Mouse (Mus musculus) stomach, embryonic 15.5 days (tissue): ENCODE data around the gene Wwox. TPM values are rescaled to one million over a fixed set of nuclear protein-coding genes. Genes with fewer than 3 reads are reported as not detected.
A peak's percentile ranks its signal among the peaks of the same experiment; 100 is the strongest.

Source experiments
- ATAC-seq: fragments of 200-750 bp; cut with Nextera tagmentation; 2 replicates; pipeline ENCODE4 v1.8.0; 2017; ENCODE audit warnings: low read depth, moderate number of reproducible peaks, moderate TSS enrichment; ENCODE audit not compliant: insufficient read depth, low FRiP score
- H3K27ac ChIP-seq: fragments of 300-500 bp; sonication (generic); 2 replicates; pipeline ENCODE4 v1.5.1; 2015; ENCODE audit warnings: mild to moderate bottlenecking, inconsistent platforms
- H3K27me3 ChIP-seq: fragments of 300-500 bp; sonication (generic); replicated peaks from 2 replicates; pipeline ENCODE4 v1.6.1; 2015; ENCODE audit warnings: inconsistent platforms
- H3K36me3 ChIP-seq: fragments of 300-500 bp; sonication (generic); 2 replicates; pipeline ENCODE4 v1.6.1; 2015; ENCODE audit warnings: inconsistent platforms
- H3K4me1 ChIP-seq: fragments of 300-500 bp; sonication (generic); 2 replicates; pipeline ENCODE4 v1.6.1; 2015; ENCODE audit warnings: inconsistent platforms
- H3K4me2 ChIP-seq: fragments of 300-500 bp; sonication (generic); 2 replicates; pipeline ENCODE4 v1.6.1; 2015; ENCODE audit warnings: mild to moderate bottlenecking, inconsistent platforms
- H3K4me3 ChIP-seq: fragments of 300-500 bp; sonication (generic); replicated peaks from 2 replicates; pipeline ENCODE4 v1.5.1; 2015; ENCODE audit warnings: inconsistent platforms
- H3K9ac ChIP-seq: fragments of 300-500 bp; sonication (generic); 2 replicates; pipeline ENCODE4 v1.6.1; 2015; ENCODE audit warnings: inconsistent platforms
- H3K9me3 ChIP-seq: fragments of 300-500 bp; sonication (generic); 2 replicates; pipeline ENCODE4 v1.6.1; 2016; ENCODE audit warnings: inconsistent platforms
- WGBS: fragments of 180-500 bp; shearing (Covaris S2); methylation state at CpG from one replicate; pipeline ENCODE4 v1.1.7; 2015; 5-methylcytosine and 5-hydroxymethylcytosine counted together
- polyA plus RNA-seq: library from polyadenylated mRNA; unstranded; fragments of >200 nt; fragmentation: Nextera tagmentation; extraction: Ambion mirVana; gene quantifications from 2 replicates; pipeline ENCODE4 v1.2.1, GENCODE M21; 2015

Wwox gene
- polyA plus RNA-seq, 1 experiment from 2014 or later = 12.2 TPM

- Histone ChIP-seq H3K4me3 (no peak overlapping the region), H3K27me3 (no peaks in the 10 kb centered on the region), H3K9ac (no peak overlapping the region), H3K36me3 (no peaks in the 10 kb centered on the region), H3K9me3 (no peaks in the 10 kb centered on the region), H3K4me2 (no peak overlapping the region), H3K27ac (no peak overlapping the region), H3K4me1 (no peaks in the 10 kb centered on the region)
- ATAC-seq = no peak
- 82% methylated on average over 17 of the region's 17 CpGs for whole genome bisulfite sequencing
Observed at GRCm38 (mm10) chr8:114911031-114911580, 471.7 kb downstream of the Wwox start.

DNA sequence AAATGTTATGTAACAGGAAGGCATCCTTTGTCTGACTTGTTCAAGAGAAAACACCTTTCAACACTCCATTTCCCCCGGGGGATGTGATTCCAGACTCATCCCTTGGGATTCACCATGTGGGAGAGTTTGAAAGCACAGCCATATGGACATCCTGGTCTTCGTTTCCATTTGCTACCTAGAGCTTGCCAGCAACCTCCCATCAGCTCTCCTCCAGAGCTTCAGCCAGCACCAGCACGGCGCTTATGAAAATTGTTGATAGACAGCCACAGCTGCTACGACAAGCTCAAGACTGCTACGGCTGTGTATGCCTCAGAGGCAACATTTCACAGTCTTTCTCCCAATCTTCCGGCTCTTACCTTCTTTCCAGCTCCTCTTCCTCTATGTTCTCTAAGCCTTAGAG, 484.2 kb downstream of the Wwox start:
- H3K9me3 ChIP-seq = no peaks in the 10 kb centered on the region
- H3K4me2 ChIP-seq = no peak overlapping the region
- H3K27ac ChIP-seq = no peak overlapping the region
- no peak for ATAC-seq
- no peak overlapping the region for H3K4me3 ChIP-seq
- H3K9ac ChIP-seq = no peak overlapping the region
- no peaks in the 10 kb centered on the region for H3K4me1 ChIP-seq
- no peaks in the 10 kb centered on the region for H3K36me3 ChIP-seq
- 70% methylated on average over 7 of the region's 7 CpGs for WGBS
- H3K27me3 ChIP-seq = no peaks in the 10 kb centered on the region

DNA sequence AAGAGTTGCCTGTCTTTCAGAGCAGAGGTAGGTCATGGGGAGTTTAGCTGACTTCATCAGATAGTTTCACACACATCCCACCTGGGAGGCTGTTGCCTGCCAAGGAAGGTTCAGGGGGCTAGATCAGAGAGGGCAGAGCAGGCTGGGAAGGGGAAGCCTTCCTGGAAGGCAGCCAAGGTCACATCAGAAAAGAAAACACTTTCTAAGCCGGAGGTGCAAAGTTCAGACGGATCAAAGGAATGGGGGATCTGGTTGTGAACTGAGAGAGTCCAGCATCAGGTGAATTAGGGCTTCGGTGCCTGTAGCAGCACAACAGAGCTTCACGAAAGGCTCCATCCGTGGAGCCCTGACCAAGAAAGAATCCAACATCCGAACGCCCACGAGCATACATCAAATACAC, 488.0 kb downstream of the Wwox start:
- no peaks in the 10 kb centered on the region for H3K9me3 ChIP-seq
- 0 out of 2 replicates have a peak, but pooled peaks cover 4% of the 10 kb centered on the region for H3K4me1 ChIP-seq
- H3K4me2 ChIP-seq = no peak overlapping the region
- no peak overlapping the region for H3K4me3 ChIP-seq
- peak; percentile 28; the same call in 1 of the 2 replicates for ATAC-seq
- no peaks in the 10 kb centered on the region for H3K27me3 ChIP-seq
- no peak overlapping the region for H3K27ac ChIP-seq
- no peak overlapping the region for H3K9ac ChIP-seq
- WGBS = 35% methylated on average over 8 of the region's 8 CpGs
- H3K36me3 ChIP-seq = no peaks in the 10 kb centered on the region

DNA sequence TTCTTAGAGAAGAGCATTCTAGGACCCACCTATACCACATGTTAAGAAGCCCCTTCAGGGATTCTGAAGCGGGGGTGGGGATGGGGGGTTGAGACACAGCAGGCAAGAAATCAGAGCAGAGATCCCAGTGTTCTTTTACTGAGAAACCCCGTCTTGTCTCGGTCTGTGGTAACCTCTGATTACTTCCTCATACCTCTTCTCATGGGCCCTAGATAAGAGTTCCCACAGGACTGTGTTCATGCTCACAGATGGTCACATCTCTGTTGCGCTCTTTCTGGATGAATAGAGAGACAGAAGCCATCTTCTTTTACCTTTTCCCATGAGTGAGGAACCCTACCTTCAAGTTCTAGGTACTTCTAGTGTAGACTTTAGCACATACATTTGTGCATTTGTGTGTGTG, 488.5 kb downstream of the Wwox start:
- Histone ChIP-seq H3K27me3 (no peaks in the 10 kb centered on the region), H3K4me2 (no peak overlapping the region), H3K4me1 (0 out of 2 replicates have a peak, but pooled peaks cover 4% of the 10 kb centered on the region), H3K36me3 (no peaks in the 10 kb centered on the region), H3K9ac (no peak overlapping the region), H3K9me3 (no peaks in the 10 kb centered on the region), H3K27ac (no peak overlapping the region), H3K4me3 (no peak overlapping the region)
- ATAC-seq = no peak
- 61% methylated on average over 4 of the region's 4 CpGs for WGBS

DNA sequence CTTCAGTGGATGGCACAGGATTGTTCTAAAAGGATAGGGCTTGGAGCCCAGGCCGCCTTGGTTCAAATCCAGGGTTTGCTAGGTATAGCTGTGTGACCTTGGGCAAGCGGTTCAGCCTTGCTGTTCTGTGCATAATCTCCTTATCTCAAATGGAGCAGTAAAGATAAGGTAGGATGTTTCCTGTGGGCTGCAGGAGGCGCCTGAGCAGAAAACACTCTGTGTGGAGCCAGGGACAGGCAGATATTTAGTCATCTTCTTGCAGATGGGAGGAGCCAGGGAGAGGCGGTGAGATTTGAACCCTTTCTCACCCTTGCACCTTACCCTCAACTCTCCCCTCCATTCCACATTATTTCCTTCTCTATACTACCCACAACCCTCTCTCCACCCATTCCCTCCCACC, 490.1 kb downstream of the Wwox start:
- no peak overlapping the region for H3K9ac ChIP-seq
- no peak overlapping the region for H3K27ac ChIP-seq
- no peaks in the 10 kb centered on the region for H3K27me3 ChIP-seq
- H3K4me1 ChIP-seq = 0 out of 2 replicates have a peak, but pooled peaks cover 4% of the 10 kb centered on the region
- no peak overlapping the region for H3K4me3 ChIP-seq
- 86% methylated on average over 4 of the region's 4 CpGs for WGBS
- H3K9me3 ChIP-seq = no peaks in the 10 kb centered on the region
- H3K36me3 ChIP-seq = no peaks in the 10 kb centered on the region
- ATAC-seq = no peak
- no peak overlapping the region for H3K4me2 ChIP-seq

DNA sequence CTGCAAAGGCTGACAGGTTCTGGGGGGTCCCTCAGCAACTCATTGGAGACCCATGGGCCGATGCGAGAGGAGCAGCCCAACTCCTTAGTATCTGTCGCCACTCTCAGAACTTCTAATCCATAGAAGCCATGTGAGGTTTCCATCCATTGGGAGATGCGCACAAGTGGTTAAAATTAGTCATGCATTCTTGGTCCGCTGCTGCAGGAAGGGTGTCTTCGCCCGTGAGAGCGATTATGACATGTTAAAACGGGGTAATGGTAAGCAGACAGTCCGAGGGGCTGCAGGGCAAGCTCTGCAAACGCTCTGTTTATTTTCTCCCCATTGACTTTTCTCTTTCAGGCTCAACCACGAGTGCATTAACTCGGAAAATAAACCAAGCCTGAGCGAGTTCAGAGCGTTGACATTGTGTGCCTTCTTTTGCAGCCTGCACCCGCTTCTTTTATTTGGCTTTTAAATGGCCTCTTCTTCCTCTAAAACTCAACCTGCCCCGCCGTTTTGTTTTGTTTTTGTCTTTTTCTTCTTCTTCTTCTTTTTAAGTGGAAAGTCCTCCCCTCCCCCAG, 492.7 kb downstream of the Wwox start:
- no peaks in the 10 kb centered on the region for H3K27me3 ChIP-seq
- H3K4me2 ChIP-seq = peak overlapping the region; percentile 31
- no peak overlapping the region for H3K4me3 ChIP-seq
- WGBS = 27% methylated on average over 18 of the region's 18 CpGs
- ATAC-seq = no peak
- H3K36me3 ChIP-seq = no peaks in the 10 kb centered on the region
- H3K9ac ChIP-seq = no peak overlapping the region
- 0 out of 2 replicates have a peak, but pooled peaks cover 4% of the 10 kb centered on the region for H3K4me1 ChIP-seq
- H3K9me3 ChIP-seq = no peaks in the 10 kb centered on the region
- peak overlapping the region; percentile 31 for H3K27ac ChIP-seq

DNA sequence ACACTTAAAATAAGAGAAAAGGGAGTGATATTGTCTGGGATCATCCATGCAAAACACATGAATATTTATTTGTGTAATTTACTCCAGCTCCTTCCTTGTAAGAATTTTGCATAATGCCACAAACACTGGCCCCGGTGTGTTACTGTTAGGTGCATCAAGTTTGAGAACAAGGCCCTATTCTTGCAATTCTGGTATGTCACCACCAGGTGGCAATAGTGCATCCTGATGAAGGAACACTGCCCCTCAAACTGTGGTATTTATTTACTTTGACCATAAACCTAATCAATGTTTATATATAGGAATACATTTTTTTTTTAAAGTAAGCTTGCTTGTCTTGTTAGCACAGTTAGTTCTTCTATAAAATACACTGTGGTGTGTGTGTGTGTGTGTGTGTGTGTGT, 493.8 kb downstream of the Wwox start:
- Histone ChIP-seq H3K9ac (no peak overlapping the region), H3K36me3 (no peaks in the 10 kb centered on the region), H3K4me1 (0 out of 2 replicates have a peak, but pooled peaks cover 4% of the 10 kb centered on the region), H3K9me3 (no peaks in the 10 kb centered on the region), H3K27ac (no peak overlapping the region), H3K4me3 (no peak overlapping the region), H3K27me3 (no peaks in the 10 kb centered on the region), H3K4me2 (no peak overlapping the region)
- ATAC-seq = no peak
- WGBS = 84% methylated on average over 1 of the region's 1 CpGs

GRCm38 (mm10) chr8:114936887-114937286, 497.4 kb downstream of the Wwox start:
- no peaks in the 10 kb centered on the region for H3K36me3 ChIP-seq
- ATAC-seq = no peak

DNA sequence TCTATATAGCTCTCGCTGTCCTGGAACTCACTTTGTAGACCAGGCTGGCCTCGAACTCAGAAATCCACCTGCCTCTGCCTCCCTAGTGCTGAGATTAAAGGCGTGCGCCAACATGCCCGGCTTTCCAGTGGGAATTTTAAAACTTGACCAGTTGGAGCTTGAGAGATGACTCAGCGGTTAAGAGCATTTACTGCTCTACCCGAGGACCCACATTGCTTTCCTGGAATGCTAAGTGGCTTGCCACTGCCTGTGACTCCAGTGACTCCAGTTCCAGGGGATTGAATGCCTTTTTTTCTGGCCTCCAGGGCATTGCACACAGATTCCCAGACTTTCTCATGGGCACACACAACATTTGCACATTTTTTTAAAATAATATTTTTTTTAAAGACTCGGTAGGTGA, 499.9 kb downstream of the Wwox start:
- Histone ChIP-seq H3K9me3 (no peaks in the 10 kb centered on the region), H3K4me3 (no peak overlapping the region), H3K36me3 (no peaks in the 10 kb centered on the region), H3K27me3 (no peaks in the 10 kb centered on the region), H3K9ac (no peak overlapping the region), H3K4me1 (no peaks in the 10 kb centered on the region), H3K4me2 (no peak overlapping the region), H3K27ac (no peak overlapping the region)
- WGBS = 85% methylated on average over 8 of the region's 8 CpGs
- no peak for ATAC-seq

More at GRCm38 (mm10) chr8:114936887-114937286, 497.4 kb downstream of the Wwox start:
- Histone ChIP-seq H3K27ac (no peak overlapping the region), H3K4me3 (no peak overlapping the region), H3K4me1 (0 out of 2 replicates have a peak, but pooled peaks cover 3% of the 10 kb centered on the region), H3K27me3 (no peaks in the 10 kb centered on the region), H3K9me3 (no peaks in the 10 kb centered on the region), H3K4me2 (no peak overlapping the region), H3K9ac (no peak overlapping the region)
- WGBS = 46% methylated on average over 10 of the region's 10 CpGs

- H3K9ac ChIP-seq = no peak overlapping the region
- WGBS = 87% methylated on average over 5 of the region's 5 CpGs
- H3K27ac ChIP-seq = no peak overlapping the region
- H3K27me3 ChIP-seq = no peaks in the 10 kb centered on the region
- H3K4me2 ChIP-seq = no peak overlapping the region
- no peaks in the 10 kb centered on the region for H3K4me1 ChIP-seq
- no peaks in the 10 kb centered on the region for H3K36me3 ChIP-seq
- no peak for ATAC-seq
- no peak overlapping the region for H3K4me3 ChIP-seq
- no peaks in the 10 kb centered on the region for H3K9me3 ChIP-seq
Observed at GRCm38 (mm10) chr8:114941096-114941495, 501.6 kb downstream of the Wwox start.

GRCm38 (mm10) chr8:114941644-114942043, 502.2 kb downstream of the Wwox start:
- no peaks in the 10 kb centered on the region for H3K9me3 ChIP-seq
- no peak overlapping the region for H3K4me2 ChIP-seq
- H3K27ac ChIP-seq = no peak overlapping the region
- WGBS = 83% methylated on average over 9 of the region's 9 CpGs
- H3K36me3 ChIP-seq = no peaks in the 10 kb centered on the region
- H3K4me3 ChIP-seq = no peak overlapping the region
- no peaks in the 10 kb centered on the region for H3K4me1 ChIP-seq
- H3K9ac ChIP-seq = no peak overlapping the region
- ATAC-seq = no peak
- no peaks in the 10 kb centered on the region for H3K27me3 ChIP-seq

DNA sequence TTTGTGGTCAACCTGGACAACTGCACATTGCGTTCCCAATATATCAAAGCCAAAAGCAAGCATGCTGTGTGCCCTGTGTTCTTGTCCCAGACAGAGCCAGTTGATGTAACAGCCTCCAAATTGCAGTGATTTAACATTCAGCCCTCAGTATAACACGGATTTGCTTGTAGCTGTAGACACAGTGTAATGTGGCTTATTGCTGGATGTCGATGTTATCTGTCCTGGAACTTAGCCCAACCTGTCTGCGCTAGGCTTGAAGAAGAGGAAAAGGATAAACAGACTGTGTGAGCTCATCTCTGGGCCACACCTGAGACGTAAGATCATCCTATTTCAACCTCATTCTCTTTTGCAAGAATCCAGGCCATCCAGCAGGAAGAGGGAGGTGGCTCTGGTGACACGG, 508.5 kb downstream of the Wwox start:
- Histone ChIP-seq H3K4me1 (no peaks in the 10 kb centered on the region), H3K27me3 (no peaks in the 10 kb centered on the region), H3K4me2 (no peak overlapping the region), H3K27ac (no peak overlapping the region), H3K9me3 (no peaks in the 10 kb centered on the region), H3K9ac (no peak overlapping the region), H3K4me3 (no peak overlapping the region), H3K36me3 (no peaks in the 10 kb centered on the region)
- no peak for ATAC-seq
- 62% methylated on average over 6 of the region's 6 CpGs for WGBS
